Mouse (Mus musculus): Measurements from ENCODE around the gene Dnajb13. TPM values are rescaled to one million over a fixed set of nuclear protein-coding genes. Genes with fewer than 3 reads are reported as not detected.

The Dnajb13 gene
- polyA plus RNA-seq, 1 experiment from 2014 or later, result 0.18 TPM

DNA sequence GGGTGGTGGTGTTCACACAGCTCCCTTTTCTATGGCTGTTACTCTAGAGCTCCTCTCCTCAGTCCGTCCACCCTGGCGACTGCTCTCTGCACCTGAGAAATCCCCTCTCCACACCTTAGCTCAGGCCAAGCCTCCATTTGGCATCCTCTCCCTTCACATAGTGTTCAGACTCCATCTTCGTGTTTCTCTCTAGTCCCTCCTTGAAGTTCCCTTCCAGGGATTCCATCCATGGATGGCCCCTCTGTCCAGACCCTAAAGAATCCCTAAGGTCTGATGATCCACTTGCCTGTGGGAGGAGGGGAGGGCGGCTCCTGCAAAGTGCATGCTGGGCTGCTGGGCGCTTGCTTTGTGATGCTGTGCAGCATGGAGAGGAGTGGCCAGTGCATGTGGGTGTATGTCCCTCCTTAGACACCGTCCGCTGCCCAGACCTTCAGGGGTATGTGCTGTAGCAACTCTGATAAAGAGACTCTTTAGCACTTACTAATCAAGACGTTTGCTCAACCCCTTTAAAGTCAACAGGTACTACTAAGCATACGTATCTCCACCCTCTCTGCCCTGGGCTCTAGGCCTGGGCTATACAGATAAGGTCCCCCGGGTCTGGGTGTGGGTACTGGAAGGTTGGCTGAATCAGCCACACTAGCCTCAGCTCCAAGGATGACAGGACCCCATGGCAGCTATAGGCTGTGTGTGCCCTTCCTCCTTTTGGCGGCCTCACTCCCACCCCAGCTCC lies 47.8 kb downstream of the Dnajb13 start:
- H3K27ac ChIP-seq (ENCODE audit: low read depth), result peak overlapping the region; percentile 77; the same call in 1 of the 2 replicates
- no peaks in the 10 kb centered on the region for H3K9me3 ChIP-seq (ENCODE audit: low read depth, low read length)
- H3K4me1 ChIP-seq (ENCODE audit: insufficient read depth), result no peaks in the 10 kb centered on the region; the same call in 1 of the 2 replicates
- no peak overlapping the region; the same call in 1 of the 2 replicates for H3K4me2 ChIP-seq
- no peaks in the 10 kb centered on the region for H3K27me3 ChIP-seq (ENCODE audit: insufficient read depth, low read length)
- WGBS, result 76% methylated on average over 11 of the region's 11 CpGs
- DNase-seq (no peak), ATAC-seq (ENCODE audit: insufficient read depth) (peak; percentile 81)
- peaks cover 34% of the 10 kb centered on the region for H3K36me3 ChIP-seq (ENCODE audit: insufficient read depth)
- H3K4me3 ChIP-seq (ENCODE audit: low read depth, low read length), result peak overlapping the region; percentile 12; the same call in 1 of the 2 replicates
- no peak for TF ChIP-seq CTCF (IDR thresholded peaks at IDR 0.05; ENCODE audit: low read depth)
- H3K9ac ChIP-seq, result no peak overlapping the region

GRCm38 (mm10) chr7:100465656-100466309 lies 49.0 kb downstream of the Dnajb13 start:
- Histone ChIP-seq H3K36me3 (ENCODE audit: insufficient read depth) (peaks cover 39% of the 10 kb centered on the region), H3K4me1 (ENCODE audit: insufficient read depth) (no peaks in the 10 kb centered on the region; the same call in 1 of the 2 replicates), H3K27ac (ENCODE audit: low read depth) (peak overlapping the region; percentile 77), H3K9me3 (ENCODE audit: low read depth, low read length) (no peaks in the 10 kb centered on the region), H3K4me2 (peak overlapping the region; percentile 35; the same call in 1 of the 2 replicates), H3K9ac (peak overlapping the region; percentile 28; the same call in 1 of the 2 replicates), H3K27me3 (ENCODE audit: insufficient read depth, low read length) (no peaks in the 10 kb centered on the region), H3K4me3 (ENCODE audit: low read depth, low read length) (peak overlapping the region; percentile 6; the same call in 1 of the 2 replicates)
- ATAC-seq (ENCODE audit: insufficient read depth), result peak; percentile 52; the same call in 1 of the 2 replicates
- TF ChIP-seq CTCF (IDR thresholded peaks at IDR 0.05; ENCODE audit: low read depth), result no peak
- 35% methylated on average over 5 of the region's 5 CpGs for WGBS
- peak; percentile 50 for DNase-seq

- no peak for DNase-seq
- TF ChIP-seq CTCF (IDR thresholded peaks at IDR 0.05; ENCODE audit: low read depth), result no peak
- WGBS, result 56% methylated on average over 4 of the region's 4 CpGs
- Histone ChIP-seq H3K9me3 (ENCODE audit: low read depth, low read length) (no peaks in the 10 kb centered on the region), H3K27ac (ENCODE audit: low read depth) (peak overlapping the region; percentile 77), H3K27me3 (ENCODE audit: insufficient read depth, low read length) (no peaks in the 10 kb centered on the region), H3K36me3 (ENCODE audit: insufficient read depth) (peaks cover 43% of the 10 kb centered on the region), H3K4me1 (ENCODE audit: insufficient read depth) (no peaks in the 10 kb centered on the region; the same call in 1 of the 2 replicates), H3K4me3 (ENCODE audit: low read depth, low read length) (no peak overlapping the region; the same call in 1 of the 2 replicates), H3K9ac (peak overlapping the region; percentile 7), H3K4me2 (peak overlapping the region; percentile 35; the same call in 1 of the 2 replicates)
- ATAC-seq (ENCODE audit: insufficient read depth), result 0 out of 2 replicates have a peak, but pooled peaks have one; percentile 11
Measured at GRCm38 (mm10) chr7:100465248-100465647, 49.5 kb downstream of the Dnajb13 start.

DNA sequence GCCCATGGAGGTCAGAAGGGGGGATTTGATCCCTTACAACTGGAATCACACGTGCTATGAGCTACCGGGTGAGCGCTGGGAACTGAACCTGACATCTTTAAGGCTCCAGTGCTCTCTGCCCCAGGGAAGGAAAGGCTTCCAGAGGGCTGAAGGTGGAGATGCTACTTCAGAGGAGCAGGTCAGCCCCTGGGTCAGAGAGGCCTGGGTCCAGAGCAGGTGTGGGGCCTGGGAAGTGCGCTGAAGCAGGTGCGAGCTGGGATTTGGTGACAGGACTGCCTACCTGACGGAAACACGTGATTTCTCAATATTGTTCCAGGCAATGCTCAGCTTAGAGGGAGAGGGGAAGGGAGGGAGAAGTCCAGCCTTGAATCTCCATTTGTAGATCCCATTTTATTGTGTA lies 50.5 kb downstream of the Dnajb13 start:
- no peak overlapping the region for H3K9ac ChIP-seq
- no peak overlapping the region for H3K4me2 ChIP-seq
- ATAC-seq (ENCODE audit: insufficient read depth) (no peak), DNase-seq (no peak)
- no peaks in the 10 kb centered on the region for H3K9me3 ChIP-seq (ENCODE audit: low read depth, low read length)
- H3K27me3 ChIP-seq (ENCODE audit: insufficient read depth, low read length), result no peaks in the 10 kb centered on the region
- peaks cover 47% of the 10 kb centered on the region for H3K36me3 ChIP-seq (ENCODE audit: insufficient read depth)
- TF ChIP-seq CTCF (IDR thresholded peaks at IDR 0.05; ENCODE audit: low read depth), result no peak
- no peak overlapping the region for H3K27ac ChIP-seq (ENCODE audit: low read depth)
- H3K4me1 ChIP-seq (ENCODE audit: insufficient read depth), result no peaks in the 10 kb centered on the region; the same call in 1 of the 2 replicates
- WGBS, result 83% methylated on average over 7 of the region's 7 CpGs
- no peak overlapping the region for H3K4me3 ChIP-seq (ENCODE audit: low read depth, low read length)

- 53% methylated on average over 10 of the region's 10 CpGs for WGBS
- Histone ChIP-seq H3K4me3 (ENCODE audit: low read depth, low read length) (no peak overlapping the region), H3K27me3 (ENCODE audit: insufficient read depth, low read length) (no peaks in the 10 kb centered on the region), H3K9ac (no peak overlapping the region), H3K27ac (ENCODE audit: low read depth) (no peak overlapping the region; the same call in 1 of the 2 replicates), H3K9me3 (ENCODE audit: low read depth, low read length) (no peaks in the 10 kb centered on the region), H3K36me3 (ENCODE audit: insufficient read depth) (peaks cover 43% of the 10 kb centered on the region), H3K4me2 (no peak overlapping the region), H3K4me1 (ENCODE audit: insufficient read depth) (no peaks in the 10 kb centered on the region; the same call in 1 of the 2 replicates)
- no peak for ATAC-seq (ENCODE audit: insufficient read depth)
- no peak for TF ChIP-seq CTCF (IDR thresholded peaks at IDR 0.05; ENCODE audit: low read depth)
- no peak for DNase-seq
Measured at GRCm38 (mm10) chr7:100463757-100464156, 51.0 kb downstream of the Dnajb13 start.

GRCm38 (mm10) chr7:100463194-100463593 lies 51.6 kb downstream of the Dnajb13 start:
- no peaks in the 10 kb centered on the region; the same call in 1 of the 2 replicates for H3K4me1 ChIP-seq (ENCODE audit: insufficient read depth)

More at GRCm38 (mm10) chr7:100463194-100463593, 51.6 kb downstream of the Dnajb13 start:
- no peak overlapping the region for H3K4me2 ChIP-seq
- no peak for TF ChIP-seq CTCF (IDR thresholded peaks at IDR 0.05; ENCODE audit: low read depth)
- peaks cover 42% of the 10 kb centered on the region for H3K36me3 ChIP-seq (ENCODE audit: insufficient read depth)
- H3K27me3 ChIP-seq (ENCODE audit: insufficient read depth, low read length), result no peaks in the 10 kb centered on the region
- H3K4me3 ChIP-seq (ENCODE audit: low read depth, low read length), result no peak overlapping the region
- no peak overlapping the region; the same call in 1 of the 2 replicates for H3K27ac ChIP-seq (ENCODE audit: low read depth)
- WGBS, result 51% methylated on average over 9 of the region's 9 CpGs
- no peak overlapping the region for H3K9ac ChIP-seq
- DNase-seq (no peak), ATAC-seq (ENCODE audit: insufficient read depth) (no peak)
- no peaks in the 10 kb centered on the region for H3K9me3 ChIP-seq (ENCODE audit: low read depth, low read length)
